Mouse (Mus musculus) heart, adult 2 months (tissue): Measurements from ENCODE around the gene Spata45. TPM values are rescaled to one million over a fixed set of nuclear protein-coding genes. Genes with fewer than 3 reads are reported as not detected.

Source experiments
- DNase-seq, 2 experiments: peaks; one replicate each; pipeline ENCODE4 v3.0.0; 2021
- H3K27ac ChIP-seq: fragments of 200-600 bp; 2 replicates; pipeline ENCODE4 v1.8.1; 2022
- H3K27me3 ChIP-seq: fragments of 200-500 bp; 2 replicates; pipeline ENCODE4 v1.6.1; 2012; ENCODE audit warnings: mild to moderate bottlenecking, low read length, inconsistent platforms, mixed read lengths; ENCODE audit not compliant: control insufficient read depth, insufficient read depth
- H3K36me3 ChIP-seq: fragments of 200-500 bp; 2 replicates; pipeline ENCODE4 v1.6.1; 2012; ENCODE audit warnings: low read length, inconsistent platforms; ENCODE audit not compliant: control insufficient read depth, insufficient read depth
- H3K4me1 ChIP-seq: fragments of 200-500 bp; 2 replicates; pipeline ENCODE4 v1.6.1; 2011; ENCODE audit warnings: low read length; ENCODE audit not compliant: control insufficient read depth, insufficient read depth
- H3K4me3 ChIP-seq: fragments of 200-600 bp; 2 replicates; pipeline ENCODE4 v1.8.1; 2022
- H3K79me2 ChIP-seq: fragments of 200-500 bp; replicated peaks from 2 replicates; pipeline ENCODE4 v1.6.1; 2012; ENCODE audit warnings: mild to moderate bottlenecking, inconsistent platforms, low read length, moderate library complexity, mixed read lengths; ENCODE audit not compliant: control insufficient read depth, insufficient read depth
- H3K9ac ChIP-seq: fragments of 200-500 bp; 2 replicates; pipeline ENCODE4 v1.6.1; 2012; ENCODE audit warnings: low read depth, mild to moderate bottlenecking, control low read depth, inconsistent platforms, low read length, mixed read lengths
- CTCF ChIP-seq: fragments of 200-600 bp; IDR thresholded peaks from 2 replicates; pipeline ENCODE4 v1.8.1; 2022; ENCODE audit warnings: antibody characterized with exemption, mild to moderate bottlenecking, moderate library complexity
- EP300 ChIP-seq: fragments of 200-500 bp; IDR thresholded peaks from 2 replicates; pipeline ENCODE4 v1.6.1; 2011; ENCODE audit warnings: low read depth, low read length, control low read depth; ENCODE audit not compliant: insufficient read depth
- POLR2A ChIP-seq: fragments of 200-500 bp; IDR thresholded peaks from 2 replicates; pipeline ENCODE4 v1.6.1; 2011; ENCODE audit warnings: mild to moderate bottlenecking, low read depth, low read length, control low read depth; ENCODE audit not compliant: insufficient read depth
- WGBS: fragments of 180-500 bp; shearing (Covaris S2); methylation state at CpG from one replicate; pipeline ENCODE4 v1.1.7; 2018; 5-methylcytosine and 5-hydroxymethylcytosine counted together
- intact Hi-C: fragments of 180-260 bp; cut with DNase I; formaldehyde crosslinking; loops from one replicate; pipeline ENCODE4 v1.15.1; 2025
- polyA plus RNA-seq: library from polyadenylated mRNA; depleted of rRNA; stranded (reverse); fragments of >200 nt; gene quantifications from 2 replicates; pipeline ENCODE4 v1.2.3, GENCODE M21; 2012; rRNA removed
- total RNA-seq, 2 experiments: library from RNA; stranded (reverse); gene quantifications; 2 replicates each; pipeline ENCODE4 v1.2.3; 2021

Gene Spata45
- total and polyA plus RNA-seq, 3 experiments = not detected

- Histone ChIP-seq H3K4me1 (peaks cover 8% of the 10 kb centered on the region), H3K4me3 (no peak overlapping the region), H3K27me3 (no peaks in the 10 kb centered on the region), H3K9ac (no peak overlapping the region), H3K79me2 (no peaks in the 10 kb centered on the region), H3K36me3 (no peaks in the 10 kb centered on the region), H3K27ac (no peak overlapping the region)
- no peak for TF ChIP-seq POLR2A
- no peak for TF ChIP-seq EP300
- no peak for TF ChIP-seq CTCF
- no peak for DNase-seq
- intact Hi-C loops = no loop called here
- WGBS = 36% methylated on average over 8 of the region's 8 CpGs
Measured at GRCm38 (mm10) chr1:191092050-191092449, 55.6 kb downstream of the Spata45 start.

Other genes with a start within 250 kb of the Spata45 start
- gene Rps6kc1, start 124.9 kb upstream of the Spata45 start, total RNA-seq = 10 to 100 TPM; 15.6 to 18.9 TPM
- 6.9 and 9.3 TPM in 2 replicates for gene Rps6kc1, start 124.9 kb upstream of the Spata45 start, polyA plus RNA-seq
- 10 to 100 TPM; 27.7 to 28.0 TPM for gene Angel2, start 111.5 kb upstream of the Spata45 start, total RNA-seq
- gene Angel2, start 111.5 kb upstream of the Spata45 start, polyA plus RNA-seq = 18.5 and 23.8 TPM in 2 replicates
- under 1 TPM; 0.31 to 0.41 TPM for gene Vash2, start 57.3 kb upstream of the Spata45 start, total RNA-seq
- 0.27 and 0.50 TPM in 2 replicates for gene Vash2, start 57.3 kb upstream of the Spata45 start, polyA plus RNA-seq
- gene Flvcr1, start 10.5 kb upstream of the Spata45 start, total RNA-seq = 1 to 10 TPM; 4.2 to 4.7 TPM
- 4.6 and 6.6 TPM in 2 replicates for gene Flvcr1, start 10.5 kb upstream of the Spata45 start, polyA plus RNA-seq
- gene Tatdn3, start 26.3 kb downstream of the Spata45 start, total RNA-seq = 10 to 100 TPM; 14.3 to 14.6 TPM
- gene Tatdn3, start 26.3 kb downstream of the Spata45 start, polyA plus RNA-seq = 11.9 and 25.6 TPM in 2 replicates
- under 1 TPM; 0.16 to 0.18 TPM for gene Nsl1, start 26.4 kb downstream of the Spata45 start, total RNA-seq
- gene Nsl1, start 26.4 kb downstream of the Spata45 start, polyA plus RNA-seq = 0.18 and 0.20 TPM in 2 replicates
- under 1 TPM in 1 of 2 experiments, not detected in 1; 0.60 TPM for gene Batf3, start 61.2 kb downstream of the Spata45 start, total RNA-seq
- 1.3 and 1.8 TPM in 2 replicates for gene Batf3, start 61.2 kb downstream of the Spata45 start, polyA plus RNA-seq
- not detected for gene Fam71a, start 128.2 kb downstream of the Spata45 start, total RNA-seq
- gene Fam71a, start 128.2 kb downstream of the Spata45 start, polyA plus RNA-seq = not detected in 2 replicates
- 10 to 100 TPM; 11.0 to 11.5 TPM for gene Atf3, start 181.4 kb downstream of the Spata45 start, total RNA-seq
- 3.6 and 7.1 TPM in 2 replicates for gene Atf3, start 181.4 kb downstream of the Spata45 start, polyA plus RNA-seq